Mouse (Mus musculus) forebrain, embryonic 12.5 days (tissue): ENCODE data around the gene Eif3g. TPM values are rescaled to one million over a fixed set of nuclear protein-coding genes. Genes with fewer than 3 reads are reported as not detected.

Source experiments
- ATAC-seq: fragments of 200-750 bp; cut with Nextera tagmentation; 2 replicates; pipeline ENCODE4 v1.8.0; 2017; ENCODE audit warnings: moderate TSS enrichment; ENCODE audit not compliant: low FRiP score
- H3K27ac ChIP-seq: fragments of 300-500 bp; sonication (generic); 2 replicates; pipeline ENCODE4 v1.5.1; 2016; ENCODE audit warnings: mild to moderate bottlenecking
- H3K27me3 ChIP-seq: fragments of 300-500 bp; sonication (generic); 2 replicates; pipeline ENCODE4 v1.6.1; 2016; ENCODE audit warnings: mild to moderate bottlenecking
- H3K36me3 ChIP-seq: fragments of 300-500 bp; sonication (generic); replicated peaks from 2 replicates; pipeline ENCODE4 v1.6.1; 2016; ENCODE audit warnings: mild to moderate bottlenecking
- H3K4me1 ChIP-seq: fragments of 300-500 bp; sonication (generic); 2 replicates; pipeline ENCODE4 v1.6.1; 2016
- H3K4me2 ChIP-seq: fragments of 300-500 bp; sonication (generic); 2 replicates; pipeline ENCODE4 v1.6.1; 2016; ENCODE audit warnings: mild to moderate bottlenecking, moderate library complexity
- H3K4me3 ChIP-seq: fragments of 300-500 bp; sonication (generic); replicated peaks from 2 replicates; pipeline ENCODE4 v1.5.1; 2016; ENCODE audit warnings: mild to moderate bottlenecking
- H3K9ac ChIP-seq: fragments of 300-500 bp; sonication (generic); 2 replicates; pipeline ENCODE4 v1.6.1; 2016; ENCODE audit warnings: mild to moderate bottlenecking
- H3K9me3 ChIP-seq: fragments of 300-500 bp; sonication (generic); 2 replicates; pipeline ENCODE4 v1.6.1; 2016
- WGBS: fragments of 180-500 bp; shearing (Covaris S2); methylation state at CpG from one replicate; pipeline ENCODE4 v1.1.7; 2016; 5-methylcytosine and 5-hydroxymethylcytosine counted together
- polyA plus RNA-seq: library from polyadenylated mRNA; unstranded; fragments of >200 nt; fragmentation: Nextera tagmentation; extraction: Ambion mirVana; gene quantifications from 2 replicates; pipeline ENCODE4 v1.2.1, GENCODE M21; 2016

The Eif3g gene
- 313 and 319 TPM in 2 replicates for polyA plus RNA-seq

DNA sequence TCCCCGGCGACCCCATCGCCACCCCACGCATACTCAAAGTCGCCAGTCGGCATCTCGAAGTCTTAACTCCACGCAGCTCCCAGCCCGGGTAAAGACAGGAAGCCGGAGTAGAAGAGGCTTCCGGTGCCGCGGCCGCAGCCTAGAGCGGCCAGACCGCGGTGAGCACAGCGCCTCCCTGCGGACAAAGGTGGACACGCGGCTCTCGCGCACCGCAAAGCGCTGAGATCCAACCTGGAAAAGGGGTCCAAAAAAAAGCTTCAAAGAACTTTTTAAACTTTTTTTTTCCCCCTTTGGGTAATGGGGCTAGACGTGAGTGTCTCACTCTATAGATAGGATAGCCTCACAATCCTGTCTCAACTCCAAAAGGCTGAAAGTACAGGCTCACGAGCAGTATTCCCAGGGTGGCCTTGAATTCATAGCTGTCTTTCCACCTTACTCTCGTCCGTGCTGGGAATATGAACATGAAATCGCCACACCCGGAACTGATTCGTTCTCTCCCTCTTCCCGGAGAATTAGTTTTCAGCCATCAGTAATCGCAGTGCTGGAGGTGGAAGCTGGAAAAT is at the start of gene Eif3g:
Gene Eif3g (minus strand): TSS at position 113 of the 563 bp plus-strand sequence.
- 0 out of 2 replicates have a peak within 1 kb of the TSS, but pooled peaks have one; percentile 21 for H3K27ac ChIP-seq
- peak within 1 kb of the TSS; percentile 81 for H3K4me3 ChIP-seq
- no peaks in the 10 kb centered on the region for H3K9me3 ChIP-seq
- ATAC-seq: peak; percentile 90
- peak within 1 kb of the TSS; percentile 92 for H3K9ac ChIP-seq
- peaks cover 36% of the 10 kb centered on the region for H3K36me3 ChIP-seq
- H3K4me1 ChIP-seq: peaks cover 19% of the 10 kb centered on the region
- H3K4me2 ChIP-seq: peak within 1 kb of the TSS; percentile 97
- H3K27me3 ChIP-seq: no peaks in the 10 kb centered on the region
- WGBS: 7% methylated on average over 34 of the region's 34 CpGs

- WGBS: 87% methylated on average over 16 of the region's 16 CpGs
- Histone ChIP-seq H3K9ac (no peak overlapping the region), H3K9me3 (no peaks in the 10 kb centered on the region), H3K4me3 (no peak overlapping the region), H3K27ac (no peak overlapping the region), H3K4me1 (peaks cover 26% of the 10 kb centered on the region), H3K4me2 (no peak overlapping the region), H3K36me3 (peaks cover 32% of the 10 kb centered on the region), H3K27me3 (no peaks in the 10 kb centered on the region)
- no peak for ATAC-seq
These were observed 47.9 kb upstream of the Eif3g start for GRCm38 (mm10) chr9:20946066-20946880.

DNA sequence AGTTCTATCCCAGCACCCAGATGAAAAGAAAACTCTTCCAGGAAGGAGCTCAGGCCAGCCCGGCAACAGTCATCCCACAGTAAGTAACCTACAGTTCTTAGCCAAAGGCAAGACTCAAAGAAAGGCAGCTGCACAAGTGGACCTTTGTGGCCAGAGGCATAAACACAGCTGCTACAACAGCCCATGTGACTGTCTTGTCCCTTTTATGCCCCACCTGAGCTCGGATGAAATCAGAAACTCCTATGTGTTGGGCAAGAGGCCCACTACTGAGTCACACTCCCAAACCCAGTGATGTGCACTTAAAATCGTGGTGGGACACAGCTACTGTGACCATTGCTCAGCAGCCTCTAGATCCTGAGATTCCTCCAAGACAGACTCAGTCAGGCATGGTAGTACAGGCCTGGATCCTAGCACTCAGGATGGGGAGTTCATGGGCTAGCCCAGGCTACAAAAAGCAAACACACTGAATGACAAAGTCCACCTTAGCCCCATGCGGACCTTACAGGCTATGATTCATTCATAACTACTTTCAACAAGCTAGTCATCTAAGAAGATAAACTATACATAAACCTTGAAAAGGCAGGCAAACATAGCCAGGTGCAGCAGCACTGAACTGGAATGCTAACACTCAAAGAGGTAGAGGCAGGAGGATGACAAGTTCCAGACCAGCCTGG is 46.4 kb upstream of the Eif3g start:
- Histone ChIP-seq H3K36me3 (peaks cover 45% of the 10 kb centered on the region), H3K4me3 (no peak overlapping the region), H3K9ac (no peak overlapping the region), H3K4me2 (no peak overlapping the region), H3K4me1 (peaks cover 14% of the 10 kb centered on the region), H3K9me3 (no peaks in the 10 kb centered on the region), H3K27me3 (no peaks in the 10 kb centered on the region), H3K27ac (peak overlapping the region; percentile 14; the same call in 1 of the 2 replicates)
- no peak for ATAC-seq
- 72% methylated on average over 4 of the region's 4 CpGs for WGBS

DNA sequence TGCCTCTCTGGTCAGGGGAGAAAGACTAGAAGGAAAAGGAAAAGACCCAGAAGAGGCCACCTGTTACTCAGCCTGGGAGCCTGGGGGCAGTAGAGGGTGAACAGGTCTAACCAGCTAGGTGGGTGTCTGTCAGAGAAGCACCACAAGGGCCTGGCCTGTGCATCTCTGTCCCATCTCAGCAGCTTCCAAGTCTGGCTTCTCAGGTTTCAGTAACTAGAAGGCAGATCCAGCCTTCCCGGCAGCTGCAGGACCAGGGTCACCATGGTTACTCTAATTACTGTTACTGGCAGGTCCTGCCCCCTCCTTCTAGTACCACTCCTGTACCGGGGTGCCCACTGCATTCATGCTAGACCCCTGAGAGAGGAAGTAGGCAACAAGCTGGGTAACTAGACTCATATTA is 45.5 kb upstream of the Eif3g start:
- no peak for ATAC-seq
- H3K27me3 ChIP-seq: no peaks in the 10 kb centered on the region
- 0 out of 2 replicates have a peak overlapping the region, but pooled peaks have one; percentile 12 for H3K9ac ChIP-seq
- WGBS: 13% methylated on average over 2 of the region's 2 CpGs
- no peaks in the 10 kb centered on the region for H3K9me3 ChIP-seq
- H3K36me3 ChIP-seq: peaks cover 52% of the 10 kb centered on the region
- no peak overlapping the region for H3K4me3 ChIP-seq
- peaks cover 14% of the 10 kb centered on the region for H3K4me1 ChIP-seq
- H3K4me2 ChIP-seq: no peak overlapping the region
- peak overlapping the region; percentile 46; the same call in 1 of the 2 replicates for H3K27ac ChIP-seq

DNA sequence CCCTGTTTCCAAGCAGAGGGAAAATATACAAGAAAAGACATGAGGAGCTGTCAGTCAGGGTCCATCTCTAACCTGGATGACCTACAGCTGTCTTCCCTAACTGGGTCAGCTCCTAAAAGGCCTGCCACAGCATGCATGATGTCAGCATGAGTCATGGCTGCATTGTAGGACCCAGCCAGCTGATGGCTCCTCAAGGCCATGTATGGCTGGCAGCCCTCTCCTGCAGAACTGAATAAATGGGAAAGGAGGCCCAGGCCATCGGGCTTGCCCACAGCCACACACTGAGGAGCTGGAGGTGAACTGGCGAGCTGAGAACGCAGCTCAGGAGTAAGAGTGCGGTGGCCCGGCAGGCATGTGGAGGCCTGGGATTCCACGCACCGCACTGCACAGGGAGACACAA is 45.0 kb upstream of the Eif3g start:
- Histone ChIP-seq H3K27me3 (no peaks in the 10 kb centered on the region), H3K4me1 (peaks cover 14% of the 10 kb centered on the region), H3K36me3 (peaks cover 57% of the 10 kb centered on the region), H3K9me3 (no peaks in the 10 kb centered on the region), H3K4me2 (no peak overlapping the region), H3K4me3 (no peak overlapping the region), H3K9ac (no peak overlapping the region), H3K27ac (no peak overlapping the region)
- 93% methylated on average over 7 of the region's 7 CpGs for WGBS
- no peak for ATAC-seq

DNA sequence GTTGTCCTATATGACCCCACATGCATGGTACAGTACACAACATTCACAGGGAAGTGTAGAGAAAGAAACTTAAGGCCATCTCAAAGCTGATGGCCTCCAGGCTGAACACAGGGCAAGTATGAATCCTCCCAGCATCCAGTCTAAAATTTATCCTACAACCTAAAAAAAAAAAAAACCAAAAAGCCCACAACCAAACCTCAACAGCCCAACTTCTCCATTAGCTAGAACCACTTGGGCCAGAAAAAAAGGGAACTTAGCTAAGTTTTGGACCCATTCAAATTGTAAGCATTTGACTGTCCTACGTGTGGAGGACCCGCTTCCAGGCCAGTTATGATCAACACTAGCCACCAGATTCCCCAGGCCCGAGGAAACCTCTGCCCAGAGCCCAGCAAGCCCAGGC is 24.8 kb upstream of the Eif3g start:
- Histone ChIP-seq H3K27me3 (no peaks in the 10 kb centered on the region), H3K4me2 (no peak overlapping the region), H3K4me3 (no peak overlapping the region), H3K36me3 (peaks cover 99% of the 10 kb centered on the region), H3K4me1 (no peaks in the 10 kb centered on the region), H3K27ac (no peak overlapping the region), H3K9me3 (no peaks in the 10 kb centered on the region), H3K9ac (no peak overlapping the region)
- ATAC-seq: no peak
- WGBS: 91% methylated on average over 3 of the region's 3 CpGs

- Histone ChIP-seq H3K4me3 (no peak overlapping the region), H3K36me3 (peaks cover 100% of the 10 kb centered on the region), H3K4me2 (no peak overlapping the region), H3K9me3 (no peaks in the 10 kb centered on the region), H3K27ac (no peak overlapping the region), H3K4me1 (no peaks in the 10 kb centered on the region), H3K27me3 (no peaks in the 10 kb centered on the region), H3K9ac (no peak overlapping the region)
- WGBS: 82% methylated on average over 4 of the region's 4 CpGs
- ATAC-seq: no peak
These were observed 17.7 kb upstream of the Eif3g start for GRCm38 (mm10) chr9:20916160-20916559.

DNA sequence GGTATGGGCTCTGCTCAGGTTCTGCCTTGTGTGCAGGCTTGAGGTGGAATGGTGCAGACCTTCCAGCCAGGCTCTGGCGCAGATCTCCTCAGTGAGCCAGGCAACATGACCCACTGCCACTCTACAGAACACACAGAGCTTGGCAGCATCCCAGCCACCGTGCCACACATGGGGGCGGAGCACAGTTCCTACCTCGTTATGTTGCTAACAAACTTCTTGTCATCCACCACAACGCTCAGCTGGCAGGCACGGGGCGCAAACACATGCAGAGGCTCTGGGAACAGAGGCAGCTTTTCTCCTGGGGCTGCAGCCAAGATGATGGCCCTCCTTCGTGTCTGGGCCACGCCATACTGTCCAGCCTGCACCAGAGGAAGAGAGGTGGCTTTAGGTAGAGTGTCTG is 11.5 kb upstream of the Eif3g start:
- H3K9me3 ChIP-seq: no peaks in the 10 kb centered on the region
- 83% methylated on average over 9 of the region's 9 CpGs for WGBS
- H3K4me2 ChIP-seq: no peak overlapping the region
- no peak overlapping the region for H3K4me3 ChIP-seq
- ATAC-seq: no peak
- no peaks in the 10 kb centered on the region for H3K4me1 ChIP-seq
- peaks cover 100% of the 10 kb centered on the region for H3K36me3 ChIP-seq
- no peak overlapping the region for H3K9ac ChIP-seq
- no peak overlapping the region for H3K27ac ChIP-seq
- H3K27me3 ChIP-seq: no peaks in the 10 kb centered on the region

GRCm38 (mm10) chr9:20902174-20902491 is 3.7 kb upstream of the Eif3g start:
- H3K9ac ChIP-seq: no peak overlapping the region
- H3K9me3 ChIP-seq: no peaks in the 10 kb centered on the region
- H3K4me2 ChIP-seq: no peak overlapping the region

GRCm38 (mm10) chr9:20901466-20902173 is 3.2 kb upstream of the Eif3g start:
- WGBS: 18% methylated on average over 13 of the region's 13 CpGs
- Histone ChIP-seq H3K4me3 (no peak overlapping the region), H3K36me3 (peaks cover 28% of the 10 kb centered on the region), H3K4me1 (peaks cover 18% of the 10 kb centered on the region), H3K9ac (no peak overlapping the region), H3K4me2 (no peak overlapping the region), H3K27ac (no peak overlapping the region), H3K27me3 (no peaks in the 10 kb centered on the region), H3K9me3 (no peaks in the 10 kb centered on the region)
- ATAC-seq: no peak

More at GRCm38 (mm10) chr9:20902174-20902491, 3.7 kb upstream of the Eif3g start:
- peaks cover 29% of the 10 kb centered on the region for H3K36me3 ChIP-seq
- H3K27me3 ChIP-seq: no peaks in the 10 kb centered on the region
- no peak overlapping the region for H3K27ac ChIP-seq
- no peak for ATAC-seq
- WGBS: 40% methylated on average over 6 of the region's 6 CpGs
- peaks cover 13% of the 10 kb centered on the region for H3K4me1 ChIP-seq
- H3K4me3 ChIP-seq: no peak overlapping the region

GRCm38 (mm10) chr9:20897736-20898510 is 500 bp downstream of the Eif3g start:
- WGBS: 7% methylated on average over 25 of the region's 39 CpGs
- peaks cover 43% of the 10 kb centered on the region for H3K36me3 ChIP-seq

More at GRCm38 (mm10) chr9:20897736-20898510, 500 bp downstream of the Eif3g start:
- Histone ChIP-seq H3K27ac (0 out of 2 replicates have a peak overlapping the region, but pooled peaks have one; percentile 21), H3K4me1 (peaks cover 19% of the 10 kb centered on the region), H3K4me2 (peak overlapping the region; percentile 97), H3K9me3 (no peaks in the 10 kb centered on the region), H3K27me3 (no peaks in the 10 kb centered on the region), H3K9ac (peak overlapping the region; percentile 92), H3K4me3 (peak overlapping the region; percentile 81)
- ATAC-seq: peak; percentile 75
